Mouse (Mus musculus) Patski (cell line): ENCODE results near the gene Olfr432. TPM values are rescaled to one million over a fixed set of nuclear protein-coding genes. Genes with fewer than 3 reads are reported as not detected.
"Not testable (repeated sequence)": the region's sequence is repeated elsewhere in the genome, so short reads cannot be mapped to it uniquely, and the experiment has no call there.

Experiments used
- ATAC-seq: fragments of 100-300 bp; one replicate; pipeline ENCODE4 v1.8.0; 2021
- CTCF ChIA-PET: fragments of 350-600 bp; sonication (Branson Sonifier 250); formaldehyde crosslinking; loops from one replicate; lab custom pipeline; 2022; ENCODE audit warnings: inconsistent platforms; lab: Charles Lee
- POLR2A ChIA-PET: fragments of 350-600 bp; sonication (Branson Sonifier 250); formaldehyde crosslinking; loops from one replicate; lab custom pipeline; 2022; ENCODE audit warnings: antibody characterized with exemption, inconsistent platforms; lab: Charles Lee
- DNase-seq: peaks from one replicate; pipeline ENCODE4 v3.0.0-alpha.2; 2011; ENCODE audit warnings: low read depth, low spot score
- H3K27me3 ChIP-seq: fragments of 371-371 bp; one replicate; pipeline ENCODE4 v1.5.1; 2021
- CTCF ChIP-seq: fragments of 100-300 bp; IDR thresholded peaks from one replicate; pipeline ENCODE4 v1.5.1; 2021
- in situ Hi-C: fragments of 300-500 bp; cut with MboI; formaldehyde crosslinking; loops from 3 replicates; pipeline ENCODE4 v1.11.1; 2018; ENCODE audit warnings: low pct_unique_long_range_greater_than_20kb, mixed read lengths
- polyA plus RNA-seq: library from polyadenylated mRNA; unstranded; gene quantifications from one replicate; pipeline ENCODE4 v1.2.3, GENCODE M21; 2021

The Olfr432 gene
- polyA plus RNA-seq = not detected

DNA sequence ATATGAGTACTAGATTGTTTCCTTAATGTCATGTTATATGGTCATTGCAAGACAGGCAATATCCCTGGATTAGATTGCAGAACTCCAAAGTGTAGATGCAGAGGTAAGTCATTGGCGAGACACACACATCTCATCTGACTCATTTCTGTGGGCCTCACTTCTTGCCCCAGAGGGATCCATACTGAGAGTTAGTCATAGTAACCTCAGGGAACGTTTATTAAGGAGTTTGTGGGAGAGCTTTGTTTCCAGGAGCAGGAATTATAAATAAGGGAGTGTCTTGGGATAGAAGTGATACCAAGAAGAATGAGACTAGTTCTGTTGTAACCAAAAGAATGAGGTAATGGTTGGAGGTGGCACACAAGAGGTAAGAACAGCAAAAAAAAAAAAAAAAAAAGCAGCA lies at the start of gene Olfr432:
Olfr432 (plus strand) TSS at position 313 of the 400 bp plus-strand sequence.
- POLR2A ChIA-PET = no interaction called here
- DNase-seq = no peak
- CTCF ChIA-PET = no interaction called here
- no peak for ATAC-seq
- in situ Hi-C loops = no loop called here
- no peak for TF ChIP-seq CTCF
- H3K27me3 ChIP-seq = no peaks in the 10 kb centered on the region

DNA sequence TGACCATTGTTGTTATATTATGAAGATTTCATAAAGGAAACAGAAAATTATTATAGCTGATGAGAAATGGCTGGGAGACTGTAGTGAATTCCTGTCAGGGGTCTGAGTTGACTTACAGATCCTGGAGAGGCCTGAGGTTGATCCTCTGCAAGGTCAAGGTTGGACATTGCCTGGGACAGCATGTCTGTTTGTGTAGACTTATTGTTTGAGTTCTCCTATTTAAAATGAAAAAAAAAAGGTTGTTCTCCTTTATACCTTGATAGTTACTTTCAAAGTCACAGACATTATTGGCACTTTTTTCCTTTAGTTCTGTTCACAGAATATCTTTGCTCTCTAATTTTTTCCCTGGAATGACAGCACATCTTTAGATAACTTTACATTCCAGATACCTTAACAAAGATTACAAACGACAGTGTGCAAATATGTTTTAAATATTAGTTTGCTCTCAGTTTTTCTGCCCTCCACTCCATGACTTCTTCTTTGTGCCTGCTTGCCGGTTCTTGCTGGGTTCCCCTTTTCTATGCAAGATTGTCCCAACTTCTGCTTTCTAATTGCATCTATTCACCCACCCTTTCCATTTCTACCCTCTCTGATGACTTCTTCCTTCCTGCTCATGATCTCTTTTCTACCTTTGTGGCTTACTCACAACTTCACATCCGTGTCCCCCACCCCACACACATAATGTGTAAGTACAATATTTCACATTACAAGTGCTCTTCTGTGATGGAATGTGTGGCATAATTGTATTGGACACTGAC lies 44.5 kb upstream of the Olfr432 start:
- ATAC-seq, CTCF ChIA-PET, H3K27me3 ChIP-seq, POLR2A ChIA-PET, in situ Hi-C loops, DNase-seq: not testable (repeated sequence)

DNA sequence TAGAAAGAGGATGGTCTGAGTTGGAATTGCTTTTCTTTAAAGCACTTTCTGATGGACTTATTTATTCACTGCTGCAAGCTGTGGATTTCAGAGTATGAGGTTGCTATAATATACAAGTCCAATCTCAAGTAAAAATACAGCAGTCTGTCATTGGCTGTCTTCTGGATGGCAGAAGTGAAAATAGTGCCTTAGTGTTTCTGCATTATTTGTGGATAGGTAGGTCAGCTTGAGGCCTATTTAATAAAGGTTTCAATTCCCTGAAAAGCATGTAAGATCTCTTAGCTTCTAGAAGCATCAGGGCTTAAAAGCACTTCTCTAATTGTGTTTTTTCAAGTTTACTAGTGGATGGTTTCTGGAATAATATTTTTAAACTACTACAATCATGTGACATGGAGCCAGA lies 42.0 kb upstream of the Olfr432 start:
- DNase-seq, H3K27me3 ChIP-seq, CTCF ChIA-PET, in situ Hi-C loops, POLR2A ChIA-PET, ATAC-seq: not testable (repeated sequence)

DNA sequence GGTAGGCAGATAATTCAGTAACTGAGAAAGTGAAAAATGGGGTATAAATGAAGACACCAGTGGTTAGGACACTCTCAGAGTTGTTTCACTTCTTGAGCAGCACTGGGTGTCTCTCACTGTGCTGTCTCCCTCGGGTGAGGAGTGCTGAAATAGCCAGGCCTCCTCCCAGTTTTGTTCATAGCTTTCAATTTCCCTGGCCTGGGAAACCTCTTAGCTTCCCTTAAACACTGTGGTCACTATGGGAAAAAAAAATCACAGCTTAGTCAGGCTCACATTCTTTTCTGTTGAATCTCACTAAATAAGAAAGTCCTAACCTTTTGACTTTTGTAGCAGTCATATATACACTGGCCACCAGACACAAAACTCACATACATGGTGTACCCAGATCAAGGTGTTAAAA lies 17.3 kb upstream of the Olfr432 start, which contains the start of gene Ifi205:
Ifi205 (minus strand) TSS at position 113 of the 400 bp plus-strand sequence.
- no peak for ATAC-seq
- DNase-seq = no peak
- POLR2A ChIA-PET = no interaction called here
- no peaks in the 10 kb centered on the region for H3K27me3 ChIP-seq
- CTCF ChIA-PET = no interaction called here
- TF ChIP-seq CTCF = no peak
- in situ Hi-C loops = no loop called here

DNA sequence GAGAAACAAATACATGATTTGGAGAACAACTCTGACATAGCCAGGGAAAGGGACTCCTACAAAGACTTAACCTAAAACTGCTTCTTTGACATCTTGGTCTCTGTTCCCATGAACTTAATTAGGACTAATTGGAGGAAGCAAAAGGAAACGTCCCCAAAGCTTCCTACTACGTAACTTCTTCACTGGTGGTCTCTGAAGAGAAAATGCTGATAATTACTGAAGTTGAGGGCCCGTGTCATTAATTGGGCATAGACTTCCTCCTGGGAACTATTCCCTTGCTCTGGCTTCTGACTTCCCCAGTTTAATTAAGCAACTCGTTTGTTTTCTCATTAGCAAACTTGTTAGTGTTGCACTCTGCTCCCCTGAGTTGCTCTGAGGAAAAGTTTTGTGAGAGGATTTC lies 13.2 kb upstream of the Olfr432 start:
- no peaks in the 10 kb centered on the region for H3K27me3 ChIP-seq
- DNase-seq = no peak
- in situ Hi-C loops = no loop called here
- ChIA-PET CTCF (no interaction called here), POLR2A (no interaction called here)
- ATAC-seq = no peak
- no peak for TF ChIP-seq CTCF

DNA sequence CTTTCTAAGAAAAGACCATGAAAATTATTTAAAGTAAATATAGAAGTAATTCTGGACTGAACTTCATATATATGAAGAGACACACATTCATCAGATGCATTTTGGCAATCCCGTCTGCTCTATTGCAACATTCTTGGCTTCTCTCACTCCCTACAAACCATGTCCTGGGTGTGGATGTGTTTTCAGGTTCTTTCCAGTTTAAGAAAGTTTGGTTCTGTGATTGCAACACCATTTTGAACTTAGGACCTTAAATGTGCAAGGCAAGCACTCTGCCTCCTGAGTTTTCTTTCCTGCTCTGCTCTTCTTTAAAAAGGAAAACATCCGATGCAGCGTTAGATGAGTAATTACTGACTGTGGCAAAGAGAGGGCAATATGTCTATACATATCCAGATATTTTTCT lies 10.5 kb upstream of the Olfr432 start:
- POLR2A ChIA-PET = no interaction called here
- TF ChIP-seq CTCF = no peak
- H3K27me3 ChIP-seq = no peaks in the 10 kb centered on the region
- ATAC-seq (no peak), DNase-seq (no peak)
- CTCF ChIA-PET = no interaction called here
- in situ Hi-C loops = no loop called here

- ChIA-PET CTCF (no interaction called here), POLR2A (interaction anchor here (0.5 kb wide), 1 partner anchor 9 kb away, joined by 7 read pairs; no protein-coding TSS in a partner anchor)
- no peak for DNase-seq
- no peaks in the 10 kb centered on the region for H3K27me3 ChIP-seq
- no peak for ATAC-seq
- in situ Hi-C loops = no loop called here
- TF ChIP-seq CTCF = no peak
Observed at GRCm38 (mm10) chr1:174040523-174041177, 8.4 kb upstream of the Olfr432 start, which contains the start of gene Olfr433. Gene Olfr433 (plus strand): TSS chr1:174040705.

DNA sequence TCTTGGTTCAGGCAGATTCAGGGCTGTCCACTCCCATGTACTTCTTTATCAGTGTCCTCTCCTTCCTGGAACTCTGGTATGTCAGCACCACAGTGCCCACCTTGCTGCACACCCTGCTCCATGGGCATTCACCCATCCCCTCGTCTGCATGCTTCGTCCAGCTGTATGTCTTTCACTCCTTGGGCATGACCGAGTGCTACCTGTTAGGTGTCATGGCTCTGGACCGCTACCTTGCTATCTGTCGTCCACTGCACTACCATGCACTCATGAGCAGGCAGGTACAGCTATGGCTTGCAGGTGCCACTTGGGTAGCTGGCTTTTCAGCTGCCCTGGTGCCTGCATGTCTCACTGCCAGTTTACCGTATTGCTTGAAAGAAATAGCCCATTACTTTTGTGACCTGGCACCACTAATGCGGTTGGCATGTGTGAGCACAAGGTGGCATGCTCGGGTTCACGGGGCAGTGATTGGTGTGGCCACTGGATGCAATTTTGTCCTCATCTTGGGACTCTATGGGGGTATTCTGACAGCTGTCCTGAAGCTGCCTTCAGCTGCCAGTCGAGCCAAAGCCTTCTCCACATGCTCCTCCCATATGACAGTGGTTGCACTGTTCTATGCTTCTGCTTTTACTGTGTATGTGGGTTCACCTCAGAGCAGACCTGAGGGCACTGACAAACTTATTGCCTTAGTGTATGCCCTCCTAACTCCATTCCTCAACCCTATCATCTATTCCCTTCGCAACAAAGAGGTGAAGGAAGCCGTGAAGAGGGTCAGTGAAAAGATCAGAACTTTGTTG lies 6.7 kb upstream of the Olfr432 start:
- CTCF ChIA-PET, POLR2A ChIA-PET, ATAC-seq, H3K27me3 ChIP-seq, DNase-seq, in situ Hi-C loops: not testable (repeated sequence)

DNA sequence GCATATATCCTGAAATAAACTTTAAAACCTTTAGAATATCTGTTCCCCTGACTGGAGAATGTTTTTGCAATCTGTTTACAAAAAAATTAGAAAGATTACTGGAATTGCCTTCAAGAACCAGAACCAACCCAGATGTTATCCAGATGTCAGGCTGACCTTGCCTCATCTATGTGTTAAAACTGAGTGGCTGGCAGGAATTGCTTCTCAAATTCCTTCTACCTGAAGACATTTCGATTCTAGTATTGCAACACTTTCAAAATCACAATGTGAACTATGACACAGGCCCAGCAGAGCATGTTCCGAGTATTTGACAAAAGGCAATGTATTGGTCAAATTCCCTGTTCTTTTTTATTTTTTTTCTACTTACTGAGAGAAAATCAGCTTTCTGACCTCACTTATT lies 4.6 kb upstream of the Olfr432 start:
- in situ Hi-C loops = no loop called here

DNA sequence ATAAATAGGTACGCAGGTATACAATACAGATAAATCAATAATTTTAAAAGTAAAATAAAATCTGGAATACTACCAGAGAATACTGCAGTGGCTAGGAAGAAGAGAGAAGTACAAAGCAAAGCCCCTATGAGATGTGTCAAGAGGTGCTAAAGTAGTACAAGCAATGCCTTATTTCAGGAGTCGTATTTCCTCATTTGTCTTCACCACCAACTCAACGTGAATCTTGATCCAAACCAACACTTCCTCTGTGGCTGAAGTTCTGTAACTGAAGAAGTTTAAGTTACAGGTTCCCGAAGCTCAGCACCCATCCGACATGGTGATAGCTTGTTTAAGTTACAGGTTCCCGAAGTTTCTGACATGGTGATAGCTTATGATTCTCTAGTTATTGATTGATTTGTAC lies 778 bp upstream of the Olfr432 start:
- CTCF ChIA-PET, DNase-seq, H3K27me3 ChIP-seq, in situ Hi-C loops, POLR2A ChIA-PET, ATAC-seq: not testable (repeated sequence)

More for the DNA sequence above, 4.6 kb upstream of the Olfr432 start:
- POLR2A ChIA-PET = no interaction called here
- CTCF ChIA-PET = no interaction called here
- TF ChIP-seq CTCF = no peak
- H3K27me3 ChIP-seq = no peaks in the 10 kb centered on the region
- ATAC-seq = no peak
- no peak for DNase-seq

- in situ Hi-C loops, H3K27me3 ChIP-seq, ATAC-seq, CTCF ChIA-PET, DNase-seq: not testable (repeated sequence)
- POLR2A ChIA-PET = interaction anchor here (0.7 kb wide), 1 partner anchor 9 kb away, joined by 7 read pairs; the partner anchor contains the start of gene Olfr433
Observed at GRCm38 (mm10) chr1:174049357-174049756, 352 bp downstream of the Olfr432 start.
